Mouse (Mus musculus) erythroblast, adult 5-6 weeks (primary cell): ENCODE data around the gene Spata31d1d. TPM values are rescaled to one million over a fixed set of nuclear protein-coding genes. Genes with fewer than 3 reads are reported as not detected.

Experiments used
- ATAC-seq: replicated peaks from 2 replicates; pipeline ENCODE4 v1.8.0; 2016; ENCODE audit warnings: moderate number of reproducible peaks, mild to moderate bottlenecking, moderate TSS enrichment, inconsistent platforms; ENCODE audit not compliant: poor library complexity, low FRiP score, severe bottlenecking
- total RNA-seq, 2 experiments: library from RNA; stranded (forward) in 1 of 2; stranded (reverse) in 1 of 2; fragments of 150-400 nt in 1 of 2; fragments of 200-764, 138-1000 nt in 1 of 2; gene quantifications; 2 replicates each; pipeline versions ENCODE4 v1.2.3 to v1.2.4; 2015 to 2017; ENCODE audit warnings: low replicate concordance in 2 of 2

The Spata31d1d gene
- total RNA-seq, 2 experiments from 2014 or later, result 0.26 TPM; not detected in 1

DNA sequence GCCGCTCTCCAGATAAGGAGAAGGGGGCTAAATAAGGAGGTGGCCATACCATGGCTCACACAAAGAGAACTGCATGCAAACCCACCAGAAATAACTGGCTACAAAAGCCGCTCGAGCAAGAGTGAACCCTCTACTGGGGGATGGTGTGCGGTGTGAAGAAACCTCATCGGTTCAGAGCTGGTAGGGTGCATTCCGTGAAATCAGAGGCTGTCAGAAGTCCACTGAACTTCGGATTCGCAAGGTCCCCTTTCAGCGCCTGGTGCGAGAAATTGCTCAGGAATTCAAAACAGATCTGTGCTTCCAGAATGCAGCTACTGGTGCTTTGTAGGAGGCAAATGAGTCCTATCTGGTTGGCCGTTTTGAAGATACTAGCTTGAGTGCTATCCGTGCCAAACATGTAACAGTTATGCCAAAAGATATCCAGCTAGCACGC is 43.2 kb downstream of the Spata31d1d start:
- no peak for ATAC-seq

DNA sequence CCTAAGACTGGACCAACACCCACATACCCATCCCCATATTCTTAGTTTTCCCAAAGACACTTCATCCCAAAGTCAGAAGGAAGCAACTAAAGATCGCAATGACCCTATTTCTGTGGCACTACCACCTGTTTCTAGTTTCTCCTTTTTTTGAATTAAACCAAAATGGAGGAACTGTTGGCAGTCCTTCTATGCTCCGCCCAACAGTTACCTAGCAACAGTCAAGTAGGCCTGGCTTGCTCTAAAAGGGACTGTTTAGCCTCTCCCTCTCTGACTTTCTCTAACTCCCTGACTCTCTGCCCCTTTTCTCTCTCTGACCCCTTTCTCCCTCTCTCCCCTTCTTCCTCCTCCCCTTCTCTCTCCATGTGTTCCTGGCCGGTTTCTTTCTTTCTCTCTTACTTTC is 46.3 kb downstream of the Spata31d1d start:
- no peak for ATAC-seq

- ATAC-seq, result 0 out of 2 replicates have a peak, but pooled peaks have one; percentile 41
Observed at GRCm38 (mm10) chr13:59682629-59683028, 48.9 kb downstream of the Spata31d1d start.

DNA sequence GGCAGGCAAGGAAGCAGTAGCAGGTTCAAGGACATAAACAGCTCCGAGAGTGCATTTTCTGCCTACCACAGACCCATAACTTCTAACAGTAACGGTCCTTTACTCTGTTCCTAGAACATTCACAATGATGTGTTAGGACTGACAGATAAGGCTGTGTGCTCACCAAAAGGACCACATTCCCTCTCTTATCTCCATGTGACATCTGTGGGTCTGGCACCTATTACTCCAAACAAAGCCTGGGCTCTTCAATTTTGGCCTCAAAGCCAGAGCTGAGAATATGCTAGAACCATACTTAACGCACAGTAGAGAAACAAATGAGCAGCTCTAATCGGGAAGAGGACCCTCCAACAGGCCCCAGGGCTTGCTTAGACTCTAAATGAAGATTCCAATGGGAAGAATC is 51.6 kb downstream of the Spata31d1d start:
- ATAC-seq, result no peak

DNA sequence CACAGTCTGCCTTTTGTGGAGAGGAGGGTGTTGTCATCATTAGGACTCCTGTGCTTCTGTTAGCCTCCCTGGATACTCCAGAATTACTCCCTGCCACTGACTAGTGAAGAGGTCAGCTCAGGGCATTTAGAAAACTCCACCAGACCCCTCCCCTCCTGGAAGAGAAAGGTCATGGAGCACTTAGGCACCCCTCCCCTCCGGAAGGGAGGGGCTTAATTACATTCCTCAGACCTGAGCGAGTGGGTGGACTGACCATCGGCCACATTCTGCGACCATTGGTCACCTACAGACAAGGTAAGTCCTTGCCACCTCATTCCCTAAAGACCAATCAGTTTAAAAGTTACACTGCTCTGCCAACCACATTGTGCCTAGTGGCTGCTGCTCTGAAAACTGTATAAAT is 52.2 kb downstream of the Spata31d1d start:
- no peak for ATAC-seq

GRCm38 (mm10) chr13:59676316-59677229 is 55.0 kb downstream of the Spata31d1d start:
- no peak for ATAC-seq

Other genes starting within 250 kb of the Spata31d1d start
- 10.9 and 13.6 TPM in 2 replicates for gene Agtpbp1, start 146.5 kb downstream of the Spata31d1d start, total RNA-seq (2015; ENCODE audit: low replicate concordance)
- 28.9 and 35.5 TPM in 2 replicates for gene Agtpbp1, start 146.5 kb downstream of the Spata31d1d start, total RNA-seq (2017; ENCODE audit: low replicate concordance)
- 9.4 and 44.6 TPM in 2 replicates for gene Naa35, start 146.5 kb downstream of the Spata31d1d start, total RNA-seq (2015; ENCODE audit: low replicate concordance)
- gene Naa35, start 146.5 kb downstream of the Spata31d1d start, total RNA-seq (2017; ENCODE audit: low replicate concordance), result 17.1 and 31.0 TPM in 2 replicates
- gene Golm1, start 55.9 kb downstream of the Spata31d1d start, total RNA-seq (2015; ENCODE audit: low replicate concordance), result 13.4 and 16.1 TPM in 2 replicates
- 21.4 and 25.2 TPM in 2 replicates for gene Golm1, start 55.9 kb downstream of the Spata31d1d start, total RNA-seq (2017; ENCODE audit: low replicate concordance)
- not detected in 2 replicates for gene 4921517D22Rik, start 37.6 kb downstream of the Spata31d1d start, total RNA-seq (2015; ENCODE audit: low replicate concordance)
- not detected in 2 replicates for gene 4921517D22Rik, start 37.6 kb downstream of the Spata31d1d start, total RNA-seq (2017; ENCODE audit: low replicate concordance)
- gene Spata31d1a, start 21.4 kb downstream of the Spata31d1d start, total RNA-seq (2015; ENCODE audit: low replicate concordance), result not detected in 2 replicates
- not detected in 2 replicates for gene Spata31d1a, start 21.4 kb downstream of the Spata31d1d start, total RNA-seq (2017; ENCODE audit: low replicate concordance)
- gene Spata31d1b, start 19.5 kb downstream of the Spata31d1d start, total RNA-seq (2015; ENCODE audit: low replicate concordance), result not detected in 2 replicates
- not detected in 2 replicates for gene Spata31d1b, start 19.5 kb downstream of the Spata31d1d start, total RNA-seq (2017; ENCODE audit: low replicate concordance)
- gene 1700014D04Rik, start 15.0 kb upstream of the Spata31d1d start, total RNA-seq (2015; ENCODE audit: low replicate concordance), result 0.77 TPM in 1 of 2 replicates, not detected in the other
- 0.42 and 4.8 TPM in 2 replicates for gene 1700014D04Rik, start 15.0 kb upstream of the Spata31d1d start, total RNA-seq (2017; ENCODE audit: low replicate concordance)
- 667 and 741 TPM in 2 replicates for gene Isca1, start 38.1 kb upstream of the Spata31d1d start, total RNA-seq (2015; ENCODE audit: low replicate concordance)
- 673 and 742 TPM in 2 replicates for gene Isca1, start 38.1 kb upstream of the Spata31d1d start, total RNA-seq (2017; ENCODE audit: low replicate concordance)
- gene Gm49354, start 50.5 kb upstream of the Spata31d1d start, total RNA-seq (2015; ENCODE audit: low replicate concordance), result not detected in 2 replicates
- gene Gm49354, start 50.5 kb upstream of the Spata31d1d start, total RNA-seq (2017; ENCODE audit: low replicate concordance), result 254 and 1,206 TPM in 2 replicates
- 557 and 663 TPM in 2 replicates for gene Tut7, start 91.4 kb upstream of the Spata31d1d start, total RNA-seq (2015; ENCODE audit: low replicate concordance)
- 973 and 1,053 TPM in 2 replicates for gene Tut7, start 91.4 kb upstream of the Spata31d1d start, total RNA-seq (2017; ENCODE audit: low replicate concordance)